Mouse (Mus musculus) lung, embryonic 15.5 days (tissue): ENCODE data around the gene Pml. TPM values are rescaled to one million over a fixed set of nuclear protein-coding genes. Genes with fewer than 3 reads are reported as not detected.

ENCODE experiments used
- ATAC-seq: fragments of 200-750 bp; cut with Nextera tagmentation; 2 replicates; pipeline ENCODE4 v1.8.0; 2017; ENCODE audit warnings: moderate number of reproducible peaks, borderline replicate concordance; ENCODE audit not compliant: low FRiP score, low TSS enrichment; ENCODE audit errors: extremely low read depth
- H3K27ac ChIP-seq: fragments of 300-500 bp; sonication (generic); 2 replicates; pipeline ENCODE4 v1.5.1; 2015; ENCODE audit warnings: moderate library complexity, mild to moderate bottlenecking, inconsistent platforms
- H3K27me3 ChIP-seq: fragments of 300-500 bp; sonication (generic); 2 replicates; pipeline ENCODE4 v1.6.1; 2015; ENCODE audit warnings: inconsistent platforms
- H3K36me3 ChIP-seq: fragments of 300-500 bp; sonication (generic); 2 replicates; pipeline ENCODE4 v1.6.1; 2015; ENCODE audit warnings: inconsistent platforms
- H3K4me1 ChIP-seq: fragments of 300-500 bp; sonication (generic); 2 replicates; pipeline ENCODE4 v1.6.1; 2015; ENCODE audit warnings: inconsistent platforms
- H3K4me2 ChIP-seq: fragments of 300-500 bp; sonication (generic); 2 replicates; pipeline ENCODE4 v1.6.1; 2015; ENCODE audit warnings: inconsistent platforms, mild to moderate bottlenecking, moderate library complexity
- H3K4me3 ChIP-seq: fragments of 300-500 bp; sonication (generic); 2 replicates; pipeline ENCODE4 v1.5.1; 2015; ENCODE audit warnings: mild to moderate bottlenecking, inconsistent platforms
- H3K9ac ChIP-seq: fragments of 300-500 bp; sonication (generic); 2 replicates; pipeline ENCODE4 v1.6.1; 2015; ENCODE audit warnings: inconsistent platforms
- H3K9me3 ChIP-seq: fragments of 300-500 bp; sonication (generic); 2 replicates; pipeline ENCODE4 v1.6.1; 2016; ENCODE audit warnings: inconsistent platforms
- WGBS: fragments of 180-500 bp; shearing (Covaris S2); methylation state at CpG from one replicate; pipeline ENCODE4 v1.1.7; 2015; 5-methylcytosine and 5-hydroxymethylcytosine counted together
- polyA plus RNA-seq: library from polyadenylated mRNA; unstranded; fragments of >200 nt; fragmentation: Nextera tagmentation; extraction: Ambion mirVana; gene quantifications from 2 replicates; pipeline ENCODE4 v1.2.1, GENCODE M21; 2015

The Pml gene
- polyA plus RNA-seq, 1 experiment from 2014 or later, result 20.2 TPM

DNA sequence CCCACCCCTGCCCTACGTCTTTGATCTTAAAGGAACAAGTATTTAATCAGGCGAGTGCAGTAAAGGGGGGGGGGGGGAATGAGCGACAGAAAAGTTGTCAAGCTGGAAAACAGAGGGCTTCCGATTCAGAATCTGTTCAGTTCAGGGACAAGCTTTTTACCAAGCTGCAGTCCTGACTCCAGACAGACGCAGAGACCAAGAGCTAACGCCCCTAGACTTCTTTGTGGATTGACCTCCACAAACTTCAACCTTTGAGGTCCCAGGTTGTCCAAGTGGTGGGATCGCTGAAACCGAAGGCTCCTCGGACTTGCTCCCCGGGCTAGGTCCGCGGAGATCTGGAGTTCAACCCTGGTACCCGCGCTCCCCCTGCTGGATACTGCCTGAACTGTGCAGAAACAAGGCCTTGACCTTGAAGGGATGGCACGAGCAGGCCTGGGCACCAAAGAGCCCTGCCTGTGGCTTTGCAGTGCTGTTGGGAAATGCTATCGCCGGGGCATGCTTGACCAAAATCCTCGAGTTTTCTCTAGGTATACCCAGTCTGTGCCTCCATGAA, 45.1 kb downstream of the Pml start:
- Histone ChIP-seq H3K4me2 (peak overlapping the region; percentile 68), H3K4me3 (peak overlapping the region; percentile 42), H3K9ac (peak overlapping the region; percentile 24; the same call in 1 of the 2 replicates), H3K27ac (no peak overlapping the region), H3K27me3 (peaks cover 61% of the 10 kb centered on the region), H3K4me1 (peaks cover 13% of the 10 kb centered on the region), H3K36me3 (no peaks in the 10 kb centered on the region), H3K9me3 (no peaks in the 10 kb centered on the region)
- ATAC-seq, result peak; percentile 80; the same call in 1 of the 2 replicates
- 3% methylated on average over 18 of the region's 18 CpGs for WGBS

DNA sequence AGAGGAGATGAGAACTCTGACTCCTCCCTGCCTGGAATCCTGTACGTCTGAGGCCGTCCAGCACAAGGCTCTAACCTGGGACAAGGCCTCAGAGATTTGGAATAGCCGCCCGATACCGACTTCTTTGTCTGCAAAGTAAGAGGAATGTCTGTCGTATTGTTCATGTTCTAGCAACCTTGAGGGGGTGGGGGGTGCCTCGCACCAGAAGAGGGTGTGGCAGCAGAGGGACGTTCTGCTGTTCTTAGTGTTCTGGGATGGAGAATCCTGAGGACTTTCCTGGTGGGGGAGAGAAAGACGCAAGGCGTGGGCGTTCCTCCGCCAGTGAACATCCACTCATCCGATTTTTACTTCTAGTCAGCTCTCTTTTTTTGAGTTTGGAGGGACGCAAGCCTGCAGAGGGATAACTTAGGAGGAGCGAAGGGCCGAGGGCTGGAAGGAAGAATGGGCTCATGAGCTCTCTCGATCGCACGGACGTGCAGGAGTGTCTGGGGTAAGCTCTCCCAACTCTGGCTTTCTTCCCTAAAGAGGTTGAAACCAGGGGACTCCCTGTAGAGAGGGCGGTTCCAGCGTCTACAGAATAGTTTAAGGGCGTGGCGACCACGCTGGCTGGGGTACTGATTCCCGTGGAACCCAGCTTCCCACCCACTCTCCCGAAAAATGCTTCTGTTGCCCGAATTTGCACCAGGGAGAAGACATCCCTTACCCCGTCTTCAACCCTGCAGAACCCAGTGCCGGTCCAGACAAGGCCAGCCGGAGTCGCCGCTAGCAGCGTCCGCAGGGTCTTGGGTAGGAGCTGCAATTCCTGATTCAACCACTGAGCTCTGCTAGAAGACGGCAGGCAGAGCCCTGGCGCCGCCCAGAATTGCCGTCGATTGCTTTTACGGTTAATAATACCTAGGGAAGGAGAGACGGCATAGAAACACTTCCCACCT, 45.8 kb downstream of the Pml start, which contains the start of the genes Islr and Islr2:
Islr (minus strand) TSS at position 791 of the 932 bp plus-strand sequence.
Islr2 (minus strand) TSS at position 804 of the 932 bp plus-strand sequence.
- H3K36me3 ChIP-seq, result no peaks in the 10 kb centered on the region
- peak within 1 kb of the TSS; percentile 42 for H3K4me3 ChIP-seq
- WGBS, result 2% methylated on average over 42 of the region's 42 CpGs
- H3K9ac ChIP-seq, result peak within 1 kb of the TSS; percentile 24; the same call in 1 of the 2 replicates
- peaks cover 18% of the 10 kb centered on the region for H3K4me1 ChIP-seq
- no peaks in the 10 kb centered on the region for H3K9me3 ChIP-seq
- peak; percentile 74; the same call in 1 of the 2 replicates for ATAC-seq
- H3K27ac ChIP-seq, result no peak within 1 kb of the TSS
- peaks cover 68% of the 10 kb centered on the region for H3K27me3 ChIP-seq
- peak within 1 kb of the TSS; percentile 68 for H3K4me2 ChIP-seq

DNA sequence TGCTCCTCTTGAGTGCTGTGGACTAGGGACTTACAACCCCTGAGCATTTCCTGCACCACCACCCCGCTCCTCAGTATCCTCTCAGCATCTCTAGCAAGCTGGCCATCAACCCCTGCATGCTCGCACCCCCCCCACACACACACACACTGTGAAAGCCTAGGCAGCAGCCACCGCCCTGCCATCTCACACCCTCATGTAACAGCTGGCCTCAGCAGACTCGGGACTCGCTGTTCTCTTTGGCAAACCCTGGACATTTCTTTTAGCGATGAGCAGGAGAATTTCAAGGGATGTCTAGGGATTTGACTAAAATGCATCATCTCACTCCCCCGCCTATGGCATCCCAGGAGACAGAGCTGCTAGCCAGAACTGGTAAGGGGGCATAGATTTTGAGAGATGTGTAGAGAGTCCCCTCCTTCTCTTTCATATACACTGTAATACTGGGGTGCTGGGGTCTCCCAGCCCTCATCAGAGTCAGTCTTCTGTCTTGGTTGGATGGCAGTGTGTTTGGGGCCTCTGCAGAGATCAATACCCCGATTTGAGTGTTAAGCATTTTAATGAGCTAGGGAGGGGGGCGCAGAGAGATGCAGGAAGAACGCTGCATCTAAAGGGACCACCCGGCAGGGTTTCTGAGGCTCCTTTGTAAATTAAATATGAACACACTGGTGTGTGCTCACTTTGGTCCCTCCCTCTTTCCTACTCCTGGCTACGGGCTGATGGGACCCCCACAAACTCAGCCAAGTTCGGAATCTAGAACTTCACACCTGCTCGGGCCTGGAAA, 46.7 kb downstream of the Pml start:
- no peak overlapping the region for H3K4me3 ChIP-seq
- no peak overlapping the region for H3K9ac ChIP-seq
- no peaks in the 10 kb centered on the region for H3K9me3 ChIP-seq
- H3K27me3 ChIP-seq, result peaks cover 77% of the 10 kb centered on the region
- H3K4me2 ChIP-seq, result no peak overlapping the region
- WGBS, result 3% methylated on average over 14 of the region's 14 CpGs
- ATAC-seq, result no peak
- H3K27ac ChIP-seq, result no peak overlapping the region
- H3K4me1 ChIP-seq, result peaks cover 26% of the 10 kb centered on the region
- no peaks in the 10 kb centered on the region for H3K36me3 ChIP-seq

DNA sequence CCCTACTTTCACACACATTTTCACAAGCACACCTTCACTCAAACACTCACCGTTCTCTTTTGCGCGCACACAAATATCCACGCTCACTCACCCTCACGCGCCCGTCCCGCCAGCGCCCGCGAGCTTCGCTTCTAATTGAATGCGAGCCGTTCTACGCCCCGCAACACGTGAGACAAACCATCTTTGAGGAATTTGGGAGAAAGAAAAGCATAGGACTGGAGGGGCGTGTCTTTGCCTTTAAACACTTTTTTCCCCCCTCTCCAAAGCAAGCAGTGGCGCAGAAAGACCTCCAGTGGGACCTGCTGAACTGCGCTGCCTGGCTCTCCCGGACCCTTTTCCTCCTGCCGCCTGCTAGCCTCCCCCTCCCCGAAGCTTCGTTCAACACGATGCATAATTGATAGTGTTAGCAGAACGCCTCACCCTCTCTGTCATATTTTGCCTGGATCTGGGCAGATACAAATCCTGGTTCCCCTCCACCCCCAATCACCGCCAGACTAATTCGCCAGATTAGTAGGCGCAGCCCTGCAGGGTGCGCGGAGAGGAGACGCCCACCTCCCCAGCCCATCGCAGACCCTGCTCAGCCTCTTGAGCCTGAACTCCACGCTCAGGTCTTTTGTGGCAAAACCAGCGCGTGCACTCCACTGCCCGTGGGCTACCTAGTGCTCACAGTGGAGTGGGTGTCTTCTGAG, 47.6 kb downstream of the Pml start:
- Histone ChIP-seq H3K9me3 (no peaks in the 10 kb centered on the region), H3K9ac (no peak overlapping the region), H3K36me3 (no peaks in the 10 kb centered on the region), H3K27me3 (peaks cover 86% of the 10 kb centered on the region), H3K4me1 (peaks cover 34% of the 10 kb centered on the region), H3K4me3 (no peak overlapping the region), H3K4me2 (no peak overlapping the region), H3K27ac (no peak overlapping the region)
- 2% methylated on average over 37 of the region's 37 CpGs for WGBS
- no peak for ATAC-seq

DNA sequence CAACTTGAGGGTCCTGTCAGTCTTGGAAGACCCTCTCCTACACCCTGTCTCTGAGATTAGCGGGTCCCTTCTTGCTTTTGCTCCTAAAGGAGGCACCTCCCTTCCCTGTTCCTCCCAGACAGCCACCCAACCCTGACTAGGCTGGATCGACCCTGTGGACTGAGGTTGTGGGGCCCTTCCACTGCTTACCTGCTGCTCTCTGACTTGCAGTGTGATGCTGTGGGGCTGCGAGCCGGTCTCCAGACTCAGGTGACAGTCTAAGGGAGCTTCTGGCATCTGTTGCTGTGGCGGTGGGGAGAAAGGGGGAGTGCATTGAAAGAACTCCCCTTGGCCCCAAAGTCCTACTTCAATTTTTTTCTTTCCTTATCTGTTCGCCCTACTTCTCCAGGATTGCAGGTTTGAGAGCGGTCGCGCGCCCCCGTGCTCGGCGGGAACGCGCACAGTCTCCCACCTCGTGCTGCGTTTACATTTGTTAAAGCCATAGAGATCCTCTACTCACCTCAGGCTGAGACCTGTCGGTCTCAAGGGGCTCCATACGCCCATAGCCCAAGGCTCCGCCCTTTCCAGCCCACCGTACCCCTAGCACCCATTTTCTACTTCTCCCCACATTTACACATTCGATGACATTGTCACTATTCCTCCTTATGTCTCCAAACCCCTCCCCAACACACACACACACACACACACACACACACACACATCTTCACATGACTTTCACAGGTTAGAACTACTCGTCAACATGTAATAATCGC, 48.3 kb downstream of the Pml start:
- Histone ChIP-seq H3K9ac (no peak overlapping the region), H3K4me3 (no peak overlapping the region), H3K36me3 (no peaks in the 10 kb centered on the region), H3K27ac (no peak overlapping the region), H3K9me3 (no peaks in the 10 kb centered on the region), H3K4me2 (no peak overlapping the region), H3K4me1 (peaks cover 40% of the 10 kb centered on the region), H3K27me3 (peaks cover 87% of the 10 kb centered on the region)
- under 1% methylated on average over 24 of the region's 24 CpGs for WGBS
- ATAC-seq, result no peak

DNA sequence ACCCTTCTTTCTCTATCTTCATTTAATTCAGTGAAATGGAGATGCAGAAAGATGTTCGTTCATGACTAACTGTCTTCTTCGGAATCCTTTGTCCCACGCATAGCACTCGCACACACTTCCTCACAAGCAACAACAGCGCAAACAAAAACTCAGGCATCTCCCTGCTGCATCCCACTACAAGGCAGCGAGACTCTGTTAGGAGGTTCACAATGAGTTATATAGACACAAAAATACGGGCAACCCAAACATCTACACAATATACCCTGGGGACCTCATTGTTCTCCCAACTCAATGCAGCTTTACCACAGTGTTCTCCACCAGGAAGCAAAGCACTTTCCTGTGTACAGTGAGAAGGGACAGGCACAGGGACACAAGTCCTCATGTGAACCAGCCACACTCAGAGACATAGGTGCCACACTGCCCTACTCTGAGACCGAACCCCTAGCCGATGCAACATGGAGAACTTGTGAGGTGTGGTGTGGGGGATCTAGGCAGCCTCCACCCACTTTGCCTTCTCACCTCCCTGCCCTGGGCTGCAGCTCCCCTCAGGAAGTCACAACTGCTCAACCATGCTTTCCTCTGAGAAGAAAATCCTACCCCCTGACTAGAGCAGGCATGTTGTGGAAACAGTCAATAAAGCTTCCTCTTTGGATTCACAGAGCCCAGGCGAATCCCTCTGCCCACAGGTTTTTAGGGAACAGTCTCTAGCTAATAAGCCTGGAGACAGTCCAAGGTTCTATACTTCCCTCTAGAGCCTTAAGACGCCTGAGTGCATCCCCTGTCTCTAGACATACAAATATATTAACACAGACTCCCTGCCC, 49.1 kb downstream of the Pml start:
- peaks cover 87% of the 10 kb centered on the region for H3K27me3 ChIP-seq
- no peak overlapping the region for H3K4me3 ChIP-seq
- H3K4me1 ChIP-seq, result peaks cover 44% of the 10 kb centered on the region
- 11% methylated on average over 11 of the region's 11 CpGs for WGBS
- H3K36me3 ChIP-seq, result no peaks in the 10 kb centered on the region
- no peak overlapping the region for H3K4me2 ChIP-seq
- H3K27ac ChIP-seq, result no peak overlapping the region
- ATAC-seq, result no peak
- no peaks in the 10 kb centered on the region for H3K9me3 ChIP-seq
- no peak overlapping the region for H3K9ac ChIP-seq

DNA sequence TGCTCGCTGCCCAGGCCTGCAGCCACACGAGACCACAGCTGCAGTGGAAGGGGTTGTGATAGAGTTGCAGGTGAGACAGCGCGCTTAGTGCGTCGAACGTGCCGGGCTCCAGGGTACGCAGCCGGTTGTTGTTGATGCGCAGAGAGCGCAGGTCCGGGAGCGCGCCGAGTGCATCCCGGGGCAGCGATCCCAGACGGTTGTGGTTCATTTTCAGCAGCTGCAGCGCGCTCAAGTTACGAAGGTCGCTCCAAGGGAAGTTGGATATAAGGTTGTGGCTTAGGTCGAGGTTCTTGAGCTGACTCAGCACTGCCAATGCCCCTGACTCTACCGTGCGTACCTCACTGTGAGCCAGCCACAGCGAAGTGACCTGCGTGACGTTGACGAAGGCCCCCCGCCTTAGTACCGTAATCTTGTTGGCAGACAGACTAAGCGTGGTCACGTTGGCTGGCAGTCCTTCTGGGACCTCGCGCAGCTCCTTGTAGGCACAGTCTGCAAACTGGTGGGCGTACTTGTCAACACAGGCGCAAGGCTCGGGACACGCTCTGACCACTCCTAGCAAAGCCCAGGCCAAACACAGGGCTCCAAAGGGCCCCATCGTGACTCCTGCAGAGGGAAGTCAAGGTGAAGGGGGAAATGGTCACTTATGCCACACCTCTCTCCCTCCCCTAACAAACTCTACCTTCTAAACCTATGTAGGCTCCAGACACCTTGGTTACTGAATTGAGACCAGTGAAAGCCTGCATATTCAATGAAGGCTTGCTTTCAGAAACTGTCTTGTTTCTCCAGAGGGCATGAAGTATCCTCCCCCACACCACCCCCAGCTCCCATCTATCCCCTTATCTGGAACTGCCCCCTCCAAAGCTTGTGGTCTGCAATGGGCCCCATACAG, 50.0 kb downstream of the Pml start:
- ATAC-seq, result no peak
- H3K36me3 ChIP-seq, result no peaks in the 10 kb centered on the region
- H3K4me1 ChIP-seq, result peaks cover 44% of the 10 kb centered on the region
- H3K9ac ChIP-seq, result no peak overlapping the region
- WGBS, result 1% methylated on average over 41 of the region's 41 CpGs
- H3K4me2 ChIP-seq, result 0 out of 2 replicates have a peak overlapping the region, but pooled peaks have one; percentile 23
- no peaks in the 10 kb centered on the region for H3K9me3 ChIP-seq
- no peak overlapping the region for H3K27ac ChIP-seq
- H3K4me3 ChIP-seq, result no peak overlapping the region
- peaks cover 96% of the 10 kb centered on the region for H3K27me3 ChIP-seq

DNA sequence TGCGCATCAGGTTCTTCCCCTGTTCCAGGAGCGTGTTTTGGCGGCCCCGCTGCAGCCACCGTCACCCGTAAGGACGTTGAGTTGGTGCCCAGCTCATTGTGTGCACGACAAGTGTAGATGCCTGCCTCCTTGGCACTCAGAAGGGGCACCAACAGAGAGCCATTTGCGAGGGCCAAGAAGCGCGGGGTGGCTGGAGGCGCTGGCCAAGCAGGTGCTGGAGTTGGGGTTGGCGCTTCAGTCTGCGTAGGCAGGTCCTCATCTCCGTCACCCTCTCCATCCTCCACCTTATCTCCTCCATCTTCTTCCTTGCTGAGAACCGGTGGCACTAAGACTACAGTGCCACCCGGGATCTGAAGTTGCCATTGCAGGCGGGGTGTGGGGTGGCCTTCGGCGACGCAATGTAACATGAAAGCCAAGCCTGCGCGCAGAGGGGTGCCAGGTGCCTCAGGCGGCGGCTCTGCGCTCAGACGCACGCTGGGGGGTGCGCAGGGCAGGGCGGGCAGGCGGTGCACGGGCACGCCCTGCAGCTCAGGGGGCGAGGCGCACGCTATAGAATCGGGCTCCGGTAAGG, 50.7 kb downstream of the Pml start:
- Histone ChIP-seq H3K9me3 (no peaks in the 10 kb centered on the region), H3K27ac (no peak overlapping the region), H3K9ac (no peak overlapping the region), H3K27me3 (peaks cover 100% of the 10 kb centered on the region), H3K4me3 (no peak overlapping the region), H3K4me2 (0 out of 2 replicates have a peak overlapping the region, but pooled peaks have one; percentile 23), H3K4me1 (peaks cover 42% of the 10 kb centered on the region), H3K36me3 (no peaks in the 10 kb centered on the region)
- WGBS, result 2% methylated on average over 38 of the region's 38 CpGs
- ATAC-seq, result no peak
